Mouse (Mus musculus): ENCODE data around the gene Ubfd1. TPM values are rescaled to one million over a fixed set of nuclear protein-coding genes. Genes with fewer than 3 reads are reported as not detected.

The Ubfd1 gene
- total RNA-seq (2021): 10 to 100 TPM; 23.5 to 24.6 TPM
- long read RNA-seq, experiment 1, full-length matches to known transcripts: 19 of 43 reads
- long read RNA-seq, experiment 1, partial matches to known transcripts: 1 of 43 reads
- long read RNA-seq, experiment 1, other reads (novel, unspliced or antisense): 23 of 43 reads
- long read RNA-seq, experiment 2, full-length matches to known transcripts: 32 of 51 reads
- long read RNA-seq, experiment 2, partial matches to known transcripts: 3 of 51 reads
- long read RNA-seq, experiment 2, other reads (novel, unspliced or antisense): 16 of 51 reads

DNA sequence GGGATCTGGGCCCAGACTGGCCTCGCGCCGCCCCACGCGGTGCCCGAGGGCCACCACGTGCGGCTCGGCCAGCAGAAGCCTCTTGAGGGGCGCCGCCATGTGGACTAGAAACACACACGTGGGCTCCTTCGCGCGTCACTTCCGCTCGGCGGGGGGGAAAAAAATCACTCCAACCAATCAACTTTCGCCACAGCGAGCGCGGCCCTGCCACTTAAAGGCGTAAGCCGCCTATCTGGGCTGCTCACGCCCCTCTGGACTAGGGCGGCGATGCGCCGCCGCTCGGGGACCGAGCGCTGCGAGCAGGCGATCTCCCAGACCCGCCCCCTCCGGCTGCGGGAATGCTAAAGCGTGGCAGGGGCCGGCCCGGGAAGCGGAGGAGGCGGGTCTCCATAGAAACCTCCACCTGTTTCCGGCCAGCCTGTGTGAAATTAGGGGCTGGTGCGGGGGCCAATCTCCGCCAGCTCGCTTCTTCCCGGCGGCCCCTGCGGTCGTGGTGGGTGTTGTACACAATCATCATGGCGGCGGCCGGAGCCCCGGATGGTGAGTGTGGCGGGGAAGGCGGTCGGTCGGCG lies at the start of gene Ubfd1, which contains the start of gene Ears2:
Gene Ubfd1, plus strand, starts transcription at position 231 of the 572 bp plus-strand sequence.
Gene Ears2, minus strand, starts transcription at position 319 of the 572 bp plus-strand sequence.
- peak; percentile 94 for DNase-seq

DNA sequence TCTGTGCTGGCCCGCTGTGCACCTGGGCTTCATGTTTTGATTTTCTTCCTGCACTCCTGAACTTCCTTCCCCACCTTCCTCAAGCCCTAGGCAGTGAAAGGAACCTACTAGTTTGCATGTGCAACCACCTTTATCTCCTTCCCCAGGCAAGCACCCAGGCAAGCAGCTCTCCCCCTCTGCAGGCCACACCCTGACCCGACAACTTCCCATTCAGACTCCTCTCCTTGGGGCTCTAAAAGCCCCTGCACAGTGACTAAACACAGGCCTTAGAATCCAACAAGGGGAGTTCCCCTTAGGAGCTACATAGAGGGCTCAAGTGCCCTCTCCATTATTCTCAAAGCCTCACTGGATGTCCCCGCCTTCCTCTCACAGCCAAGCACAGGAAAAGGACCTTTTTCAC lies 48.7 kb upstream of the Ubfd1 start:
- no peak for DNase-seq

DNA sequence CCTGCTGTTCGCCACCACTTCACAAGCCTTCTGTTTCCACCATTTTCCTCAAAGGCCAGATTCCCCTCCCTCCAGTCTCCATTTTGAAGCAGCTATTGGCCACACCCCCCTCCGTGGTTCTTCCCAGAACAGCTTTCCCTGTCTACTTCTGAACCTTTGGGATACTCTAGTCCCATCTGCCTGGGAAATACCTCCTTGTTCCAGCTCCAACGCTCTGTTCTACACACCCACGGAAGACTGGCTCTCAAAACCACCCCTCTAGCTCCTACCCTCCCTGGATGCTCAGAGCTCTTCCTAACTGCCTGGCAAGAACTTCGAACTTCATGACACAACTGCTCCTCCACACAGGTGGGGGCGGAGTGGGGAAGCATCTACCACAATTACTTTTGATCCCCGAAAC lies 48.0 kb upstream of the Ubfd1 start:
- no peak for DNase-seq

DNA sequence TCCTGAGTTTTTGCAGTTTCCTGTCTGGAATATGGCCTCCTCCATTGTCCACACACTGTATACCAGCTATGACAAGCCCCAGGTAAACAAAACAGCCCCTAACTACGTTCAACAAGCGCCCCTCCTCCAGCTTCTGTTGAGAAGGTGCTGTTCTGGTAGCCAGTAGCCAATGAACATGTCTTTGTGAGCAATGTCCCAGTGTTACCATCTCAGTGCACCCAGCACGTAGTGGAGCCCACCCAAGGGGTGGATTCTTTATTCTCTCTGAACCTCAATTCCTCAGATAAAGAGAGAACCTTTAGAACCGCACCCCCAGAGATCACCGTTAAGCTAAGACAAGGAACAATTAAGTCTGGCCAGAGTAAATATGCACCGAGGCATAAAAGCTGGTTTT lies 46.7 kb upstream of the Ubfd1 start:
- no peak for DNase-seq

DNA sequence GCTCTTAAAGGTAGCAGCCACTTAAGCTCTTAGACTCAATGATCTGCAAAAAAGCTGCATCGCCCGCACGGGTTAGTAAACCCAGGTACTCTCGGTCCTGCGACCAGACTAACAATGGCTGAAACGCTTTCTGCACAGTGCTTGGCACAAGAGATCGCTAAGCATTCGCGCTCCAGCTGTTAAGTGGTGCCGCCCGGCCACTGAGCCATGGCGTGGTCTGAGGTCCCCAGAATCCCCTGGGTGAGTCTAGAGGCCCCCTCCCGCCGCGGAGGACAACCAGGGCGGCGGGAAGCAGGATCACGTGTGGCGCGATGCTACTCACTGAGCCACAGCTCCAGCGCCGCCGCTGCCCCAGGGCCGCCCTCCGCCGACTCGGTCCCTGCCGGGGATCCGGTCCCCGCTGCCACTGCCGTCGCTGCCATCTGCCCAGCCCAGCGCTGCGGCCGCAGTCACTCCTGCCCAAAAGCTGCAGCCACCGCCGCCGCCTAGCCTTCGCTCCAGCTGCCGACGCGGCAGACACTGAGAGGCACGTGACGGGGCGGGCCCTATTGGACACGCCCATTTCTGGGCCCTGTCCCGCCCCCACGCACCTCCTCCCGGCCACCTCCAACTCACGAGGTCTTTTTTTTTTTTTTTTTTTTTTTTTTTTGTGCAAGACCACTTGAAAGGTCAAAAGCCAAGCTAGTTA lies 46.2 kb upstream of the Ubfd1 start, which contains the start of gene Gga2:
Gene Gga2, minus strand, starts transcription at position 556 of the 688 bp plus-strand sequence.
- peak; percentile 90 for DNase-seq

DNA sequence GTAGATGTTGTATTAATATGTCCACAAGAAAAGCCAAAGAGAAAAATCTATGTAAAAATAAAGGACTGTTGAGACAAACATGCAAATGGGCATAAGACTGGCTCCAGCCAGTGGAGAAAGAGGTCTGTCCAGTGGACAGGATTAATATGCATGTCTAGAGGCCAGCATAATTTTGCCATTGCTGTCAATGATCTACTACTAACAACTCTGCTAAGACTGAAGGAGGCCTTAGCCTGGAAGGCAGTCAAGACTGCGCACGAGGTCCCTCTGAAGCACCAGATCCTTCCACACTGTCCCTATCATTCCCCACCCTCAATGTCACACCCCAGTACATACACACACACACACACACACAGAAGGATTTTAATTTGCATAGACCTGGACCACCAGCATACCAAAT lies 44.8 kb upstream of the Ubfd1 start:
- DNase-seq: no peak

DNA sequence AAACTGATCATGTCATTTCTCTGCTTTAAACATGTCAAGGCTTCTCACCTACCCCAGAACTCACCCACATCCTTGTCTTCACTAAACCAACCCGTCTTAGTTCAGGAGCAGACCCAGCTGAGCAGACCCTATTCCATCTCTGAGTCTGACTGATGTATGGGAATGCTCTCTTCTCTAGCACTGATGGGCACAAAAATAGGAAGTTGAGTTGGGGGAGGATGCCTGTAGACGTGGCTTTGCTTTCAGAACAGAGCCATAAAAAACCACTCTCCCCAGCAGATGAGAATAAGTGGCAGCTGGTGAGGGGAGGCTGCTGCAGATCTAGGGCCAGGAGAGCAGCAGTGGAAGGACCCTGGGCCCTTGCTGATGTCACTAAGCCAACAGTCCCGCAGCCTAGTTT lies 33.6 kb upstream of the Ubfd1 start:
- DNase-seq: no peak

DNA sequence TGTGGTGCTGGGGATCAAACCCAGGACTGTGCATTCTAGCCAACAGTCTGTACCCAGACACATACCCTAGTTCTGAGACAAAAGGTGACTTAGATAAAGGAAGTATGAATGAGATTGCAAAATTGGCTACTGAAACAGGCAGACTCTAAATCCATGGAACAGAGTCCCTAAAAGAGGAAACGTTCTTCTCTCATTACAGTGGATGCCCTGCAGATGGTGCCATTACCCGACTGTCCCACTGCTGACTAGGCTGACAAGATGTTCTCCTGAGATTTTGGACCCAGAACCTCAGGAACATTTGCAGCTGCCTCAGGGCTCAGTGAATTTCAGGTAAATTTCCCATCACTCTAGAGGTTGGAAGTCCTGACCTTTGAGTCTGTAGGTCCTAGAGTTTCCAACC lies 32.6 kb upstream of the Ubfd1 start:
- no peak for DNase-seq

DNA sequence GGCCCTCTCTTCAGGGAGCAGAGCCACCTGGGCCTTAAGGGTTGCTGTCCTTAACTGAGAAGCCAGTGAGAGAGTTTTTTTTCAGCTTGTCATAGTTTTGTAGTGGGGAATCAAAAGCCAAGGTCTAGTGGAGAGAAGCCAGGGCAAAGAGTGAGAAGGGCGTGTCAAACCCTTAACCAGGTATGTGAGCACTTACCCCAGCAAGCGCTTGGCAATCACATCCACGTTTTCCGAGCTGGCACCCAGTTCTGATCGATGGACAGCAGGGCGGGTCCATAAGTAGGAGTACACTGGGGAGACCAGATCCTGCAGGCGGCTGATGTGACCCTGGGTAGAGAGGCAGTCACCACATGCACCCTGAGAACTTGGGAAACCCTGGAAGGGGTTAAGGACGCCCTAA lies 22.9 kb upstream of the Ubfd1 start:
- no peak for DNase-seq

DNA sequence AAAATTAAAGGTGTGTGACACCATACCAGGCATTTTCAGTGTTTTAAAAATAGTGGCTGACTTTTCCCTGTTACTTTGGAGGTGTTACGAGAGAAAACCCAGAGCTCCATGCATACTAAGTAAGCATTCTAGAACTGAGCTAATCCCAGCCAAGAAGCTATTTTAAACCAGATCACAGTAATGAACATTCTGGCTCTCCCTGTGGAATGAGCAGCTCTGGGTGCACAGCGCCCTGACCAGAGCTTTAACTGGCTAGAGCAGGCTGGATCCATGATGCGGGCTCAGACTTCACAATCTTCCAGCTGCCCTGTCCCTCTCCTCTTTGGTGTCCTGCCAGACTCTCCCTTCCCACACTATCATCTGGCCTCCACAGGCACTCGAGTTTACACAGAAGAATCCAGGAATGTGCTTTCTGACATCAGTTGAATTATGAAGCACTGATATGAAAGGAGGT lies 21.8 kb upstream of the Ubfd1 start:
- peak; percentile 45 for DNase-seq

DNA sequence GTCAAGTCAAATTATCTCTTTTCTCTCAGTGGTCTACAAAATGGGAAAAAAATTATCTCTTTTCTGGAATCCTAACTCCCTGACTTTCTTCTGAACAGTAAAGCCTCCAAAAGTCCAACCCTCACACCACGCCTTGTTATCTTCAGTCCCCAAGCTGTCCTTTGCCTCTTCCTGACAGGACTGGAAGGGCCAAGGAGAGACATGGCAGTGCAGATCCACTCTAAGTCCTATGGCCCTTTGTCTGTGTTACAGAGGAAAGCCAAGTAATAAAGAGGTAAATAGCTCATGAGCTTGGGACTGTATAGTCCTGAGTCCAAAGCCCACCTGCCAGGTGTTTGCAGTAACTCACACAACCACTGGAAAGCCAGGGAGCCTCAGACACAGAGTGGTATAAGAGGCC lies 21.3 kb upstream of the Ubfd1 start:
- DNase-seq: no peak

DNA sequence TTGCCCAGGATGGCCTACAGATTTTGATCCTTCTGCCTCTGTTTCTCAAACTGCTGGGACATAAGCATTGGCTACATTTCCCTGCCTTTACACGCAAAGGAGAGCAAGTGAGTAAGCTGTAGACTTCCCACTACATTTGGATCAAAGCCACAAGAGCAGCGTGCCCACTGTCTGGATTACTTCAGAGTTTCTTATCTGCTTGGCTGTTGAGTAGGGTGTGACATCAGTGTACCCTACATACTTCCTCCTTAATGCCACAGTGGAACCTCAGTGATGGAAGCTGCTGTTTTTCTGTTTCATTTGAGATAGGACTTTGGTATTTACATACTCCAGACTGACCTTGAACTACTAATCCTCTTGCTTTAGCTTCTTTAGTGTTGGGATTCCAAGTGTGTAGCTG lies 20.2 kb upstream of the Ubfd1 start:
- no peak for DNase-seq

DNA sequence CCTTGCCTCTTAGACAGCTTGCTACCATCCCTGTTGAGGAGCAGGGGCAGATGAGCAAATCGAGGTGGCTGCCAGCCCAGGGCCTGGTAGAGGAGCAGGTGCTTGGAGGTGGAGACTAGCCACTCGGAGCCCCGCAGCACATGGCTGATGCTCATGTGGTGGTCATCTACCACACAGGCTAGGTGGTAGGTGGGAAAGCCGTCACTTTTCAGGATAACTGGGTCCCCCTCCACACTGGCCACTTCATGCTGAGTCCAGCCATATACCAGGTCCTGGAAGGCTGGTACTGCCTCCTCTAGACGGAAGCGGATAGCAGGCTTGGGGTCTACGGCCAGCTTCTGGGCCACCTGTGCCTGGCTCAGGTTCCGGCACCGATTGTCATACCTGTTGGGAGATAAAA lies 18.8 kb upstream of the Ubfd1 start:
- no peak for DNase-seq

DNA sequence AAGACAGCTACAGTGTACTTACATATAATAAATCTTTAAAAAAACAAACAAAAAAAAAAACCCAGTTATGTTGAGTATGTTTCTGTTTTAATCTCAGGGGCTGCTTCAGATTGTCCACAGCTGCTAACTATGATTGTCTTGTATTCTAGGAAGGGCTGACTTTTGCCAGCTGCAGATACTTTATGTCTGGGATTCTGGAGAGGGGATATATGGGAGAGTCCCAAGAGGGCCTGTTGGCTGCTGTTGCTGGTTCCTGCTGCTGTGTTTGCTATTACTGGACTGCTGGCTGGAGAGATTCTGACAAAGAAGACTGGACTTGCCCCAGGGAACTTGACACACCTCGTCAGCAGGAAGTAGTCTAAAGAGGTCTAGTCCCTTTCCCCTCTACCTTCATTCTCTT lies 16.1 kb upstream of the Ubfd1 start:
- DNase-seq: peak; percentile 16

DNA sequence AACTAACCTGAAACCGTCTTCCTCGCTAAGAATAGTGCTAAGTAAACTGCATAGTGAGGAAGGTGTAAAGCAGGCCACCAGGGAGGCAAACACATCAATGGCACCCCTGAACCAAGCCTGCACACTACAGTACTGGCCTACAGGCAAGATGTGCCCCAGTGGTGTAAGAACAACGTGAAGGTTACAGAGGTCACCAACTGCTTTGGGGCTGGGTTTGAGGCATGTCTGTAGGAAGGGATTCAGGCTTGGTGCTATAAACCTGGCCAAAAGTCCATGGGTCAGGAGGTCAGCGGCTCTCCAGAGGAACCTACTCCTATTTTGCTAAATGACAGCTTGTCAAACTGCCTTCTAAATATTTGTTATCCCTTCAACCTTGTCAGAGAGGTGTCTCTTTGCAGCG lies 10.3 kb upstream of the Ubfd1 start:
- DNase-seq: no peak

DNA sequence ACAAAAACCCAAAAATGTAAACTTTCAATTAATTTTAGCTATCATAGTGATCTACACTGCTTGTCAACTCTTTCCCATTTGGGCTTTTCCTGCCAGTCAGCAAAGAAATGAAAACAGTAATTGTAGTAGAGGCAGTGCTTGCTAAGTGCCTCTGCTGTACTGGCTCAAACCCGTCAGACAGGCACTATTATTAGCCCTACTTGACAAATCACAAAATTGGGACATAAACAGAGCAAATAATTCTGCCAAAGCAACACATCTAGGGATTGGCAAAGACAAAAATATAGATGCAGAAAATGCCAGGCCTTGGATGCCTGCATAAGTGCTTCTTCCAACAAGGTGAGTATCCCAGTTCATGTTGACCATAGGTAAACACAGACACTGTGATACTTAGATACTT lies 1.3 kb upstream of the Ubfd1 start:
- no peak for DNase-seq

DNA sequence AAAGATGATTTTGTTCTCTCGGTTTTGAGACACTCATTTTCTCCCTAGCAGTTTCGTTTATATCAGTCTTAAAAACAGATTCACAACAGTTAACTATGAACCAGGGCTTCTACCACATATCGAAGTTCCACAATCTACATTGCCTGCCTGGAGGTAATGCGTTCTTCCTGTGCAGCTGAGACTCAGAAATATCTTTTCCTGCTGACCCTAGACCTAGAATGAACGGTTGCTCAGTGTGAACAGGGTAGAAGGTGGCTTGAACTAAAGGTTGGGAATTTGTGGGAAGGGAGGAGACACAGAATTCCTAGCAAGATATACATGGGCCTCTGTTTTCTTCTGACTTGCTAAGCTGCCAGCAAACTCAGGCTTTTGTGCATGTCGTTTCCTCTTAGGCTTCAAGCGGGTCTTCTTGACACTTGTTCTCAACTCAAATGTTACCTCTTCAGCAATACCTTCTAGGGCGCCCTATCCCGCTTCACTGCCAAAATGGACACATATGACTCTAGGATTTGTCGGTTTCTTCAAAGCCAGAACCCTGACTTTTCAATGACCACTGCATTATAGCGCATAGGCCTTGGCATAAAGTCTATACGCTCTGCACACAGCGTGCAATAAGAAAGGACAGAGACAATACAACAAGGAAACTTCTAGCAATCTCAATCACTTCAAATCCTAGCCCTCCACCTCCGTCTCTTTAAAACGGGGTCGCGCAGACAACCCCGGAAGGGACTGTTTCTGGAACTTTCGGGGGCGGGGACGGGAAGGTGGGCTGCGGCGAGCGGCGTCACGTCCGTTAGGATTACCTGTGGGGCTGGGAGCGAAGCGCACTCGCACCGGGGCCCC lies 652 bp upstream of the Ubfd1 start:
- DNase-seq: no peak

DNA sequence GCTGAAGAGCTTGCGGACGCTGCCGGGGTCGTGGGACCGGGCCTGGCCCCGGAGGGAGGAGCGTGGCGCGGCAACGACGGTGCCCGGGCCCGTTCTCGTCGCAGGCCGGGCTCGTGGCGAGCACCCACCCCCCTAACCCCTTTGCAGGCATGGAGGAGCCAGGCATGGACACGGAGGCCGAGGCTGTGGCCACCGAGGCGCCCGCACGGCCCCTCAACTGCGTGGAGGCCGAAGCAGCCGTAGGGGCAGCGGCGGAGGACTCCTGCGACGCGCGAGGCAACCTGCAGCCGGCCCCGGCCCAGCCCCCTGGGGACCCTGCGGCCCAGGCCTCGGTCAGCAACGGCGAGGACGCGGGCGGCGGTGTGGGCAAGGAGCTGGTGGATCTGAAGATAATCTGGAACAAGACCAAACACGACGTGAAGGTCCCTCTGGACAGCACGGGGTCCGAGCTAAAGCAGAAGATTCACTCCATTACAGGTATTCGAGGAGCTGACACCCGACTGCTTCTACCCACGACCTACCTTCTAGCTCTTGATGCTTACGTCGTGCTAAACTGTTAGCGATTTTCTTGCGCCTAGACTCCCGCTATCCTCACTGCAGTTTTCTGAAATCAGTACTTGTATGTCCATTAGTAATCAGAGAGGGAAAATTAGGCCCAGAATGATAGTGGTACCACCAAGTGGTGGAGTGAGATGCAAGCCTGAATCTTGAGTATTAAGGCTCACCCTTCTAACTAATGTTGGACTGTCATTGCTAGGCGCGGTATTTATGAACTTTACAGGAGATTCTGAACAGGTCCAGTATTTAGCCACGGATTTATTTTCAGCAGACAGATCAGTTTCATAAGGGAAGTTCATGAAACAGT lies 774 bp downstream of the Ubfd1 start:
- DNase-seq: no peak

DNA sequence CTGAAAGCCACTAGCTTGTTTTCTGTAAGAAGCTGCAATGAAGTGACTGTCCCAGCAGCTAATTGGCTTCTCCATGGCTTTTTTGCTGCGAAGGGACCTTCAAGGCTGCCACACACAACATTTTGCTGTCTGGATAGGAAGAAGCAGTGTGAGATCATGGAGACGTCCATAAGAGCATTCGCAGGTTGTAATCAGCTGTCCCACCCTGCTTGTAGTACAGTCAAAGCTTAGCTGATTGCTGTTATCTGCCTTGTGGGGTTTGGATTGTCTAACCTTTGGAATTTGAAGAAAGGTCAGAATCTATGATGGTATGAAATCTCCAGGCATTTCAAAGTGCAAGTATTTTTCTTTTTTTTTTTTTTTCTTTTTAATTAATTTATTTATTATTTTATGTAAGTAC lies 7.4 kb downstream of the Ubfd1 start:
- no peak for DNase-seq

DNA sequence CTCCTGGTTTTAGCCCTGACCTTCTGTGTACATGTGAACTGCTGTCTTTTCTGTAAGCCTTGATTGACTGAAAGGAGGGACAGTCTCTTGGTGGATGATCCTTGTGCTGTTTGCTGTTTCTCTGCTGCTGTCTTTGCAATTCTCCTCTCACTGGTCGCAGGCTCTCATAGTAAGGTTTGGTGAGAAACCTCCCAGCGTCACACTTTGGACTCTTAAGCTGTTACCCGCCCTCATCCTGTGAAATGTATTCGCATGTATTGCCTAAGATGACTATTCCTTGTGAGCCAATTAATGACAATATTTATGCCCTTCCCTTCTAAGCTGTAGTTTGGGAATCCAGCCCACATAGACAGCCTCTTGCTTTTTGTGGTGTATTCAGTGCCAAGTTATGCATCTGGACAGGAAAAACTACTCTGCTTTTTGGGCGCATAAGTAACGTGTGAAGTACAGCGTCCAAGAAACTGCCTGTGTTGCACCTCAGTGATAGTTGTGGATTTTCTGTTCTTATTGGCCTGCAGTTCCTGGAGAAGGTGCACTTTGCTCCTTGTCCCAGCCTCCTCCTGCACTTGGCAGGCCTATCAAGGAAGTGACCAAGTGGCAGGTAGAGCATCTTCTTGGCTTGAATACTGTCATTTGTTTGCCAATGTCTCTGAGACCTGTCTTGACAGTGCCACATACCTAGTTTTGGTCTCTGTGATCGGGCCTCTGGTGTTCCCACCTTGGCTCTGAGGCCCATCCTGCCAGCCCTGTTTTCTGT lies 13.0 kb downstream of the Ubfd1 start:
- no peak for DNase-seq

DNA sequence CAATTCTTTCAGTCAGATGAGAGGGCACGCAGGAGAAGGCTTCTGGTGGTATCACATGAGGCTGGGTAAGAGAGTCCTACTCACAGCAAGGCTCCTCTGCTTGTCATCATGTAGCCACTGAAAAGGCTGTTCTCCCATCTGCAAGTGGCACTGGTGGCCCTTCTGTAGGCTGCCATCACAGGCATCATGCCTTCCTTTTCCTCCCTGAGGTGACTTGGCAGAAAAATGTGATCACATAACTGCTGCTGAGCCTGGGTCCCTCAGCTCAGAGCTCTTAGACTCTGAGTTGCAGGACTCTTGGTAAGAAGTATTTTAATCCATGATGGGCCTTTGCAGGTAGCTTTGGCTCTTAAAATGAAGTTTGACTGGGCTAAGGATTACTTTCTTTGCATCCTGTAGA lies 14.1 kb downstream of the Ubfd1 start:
- no peak for DNase-seq
